Mouse (Mus musculus) CH12.LX (cell line): ENCODE measurements around the gene Slc27a2. TPM values are rescaled to one million over a fixed set of nuclear protein-coding genes. Genes with fewer than 3 reads are reported as not detected.

Source experiments
- DNase-seq: peaks from one replicate; pipeline ENCODE4 v3.0.0-alpha.2; 2013; ENCODE audit errors: extremely low read depth
- H3K27ac ChIP-seq: 2 replicates; pipeline ENCODE4 v1.5.1; 2012; ENCODE audit warnings: low read depth, mild to moderate bottlenecking, control low read depth, moderate library complexity; ENCODE audit not compliant: insufficient read depth
- H3K27me3 ChIP-seq: replicated peaks from 2 replicates; pipeline ENCODE3; 2012; ENCODE audit warnings: inconsistent platforms
- H3K36me3 ChIP-seq, 2 experiments: replicated peaks in 1 of 2; 2 replicates each; pipeline versions ENCODE3 to v1.6.1; 2012; ENCODE audit warnings: inconsistent platforms in 1 of 2, low read length in 1 of 2, mild to moderate bottlenecking in 1 of 2, mixed read lengths in 1 of 2, moderate library complexity in 1 of 2; ENCODE audit not compliant: control insufficient read depth in 1 of 2, insufficient read depth in 1 of 2
- H3K4me1 ChIP-seq, 2 experiments: 2 replicates each; pipeline ENCODE4 v1.6.1; 2012; ENCODE audit warnings: inconsistent platforms in 1 of 2, moderate library complexity in 1 of 2; ENCODE audit not compliant: insufficient read depth in 2 of 2, control insufficient read depth in 1 of 2
- H3K4me2 ChIP-seq: 2 replicates; pipeline ENCODE4 v1.6.1; 2012; ENCODE audit warnings: low read depth, mild to moderate bottlenecking, control low read depth; ENCODE audit not compliant: poor library complexity, insufficient read depth, severe bottlenecking
- H3K4me3 ChIP-seq, 3 experiments: fragments of 150-350 bp in 1 of 3; sonication (generic) in 1 of 3; replicated peaks in 1 of 3; 2 replicates each; pipeline versions ENCODE3 to v1.5.1; 2011 to 2012; ENCODE audit warnings: low read depth in 2 of 3, low read length in 2 of 3, mild to moderate bottlenecking in 2 of 3, moderate library complexity in 2 of 3, control low read depth in 1 of 3, improper control_type of control experiment in 1 of 3, inconsistent platforms in 1 of 3, mixed read lengths in 1 of 3; ENCODE audit not compliant: poor library complexity in 1 of 3
- H3K79me2 ChIP-seq: replicated peaks from 2 replicates; pipeline ENCODE4 v1.6.1; 2012; ENCODE audit warnings: mild to moderate bottlenecking, moderate library complexity; ENCODE audit not compliant: control insufficient read depth, poor library complexity, insufficient read depth, severe bottlenecking; ENCODE audit errors: extremely low read depth
- H3K9ac ChIP-seq: 2 replicates; pipeline ENCODE4 v1.6.1; 2012; ENCODE audit warnings: low read depth, mild to moderate bottlenecking, control low read depth, moderate library complexity; ENCODE audit not compliant: insufficient read depth
- H3K9me3 ChIP-seq: replicated peaks from 2 replicates; pipeline ENCODE3; 2012; ENCODE audit warnings: low read length, inconsistent platforms, mixed read lengths
- CHD1 ChIP-seq: IDR thresholded peaks from 2 replicates; pipeline ENCODE4 v1.6.1; 2012; ENCODE audit warnings: low read depth, low read length, improper control_type of control experiment, inconsistent platforms
- CTCF ChIP-seq, 2 experiments: IDR thresholded peaks in 1 of 2; conservative IDR thresholded peaks in 1 of 2; 2 replicates each; pipeline ENCODE4 v1.5.1; 2011 to 2012; ENCODE audit warnings: low read depth in 2 of 2, low read length in 2 of 2, improper control_type of control experiment in 1 of 2, inconsistent platforms in 1 of 2, mild to moderate bottlenecking in 1 of 2, moderate library complexity in 1 of 2
- ELF1 ChIP-seq: IDR thresholded peaks from 2 replicates; pipeline ENCODE4 v1.6.1; 2014; ENCODE audit warnings: low read depth, mild to moderate bottlenecking, inconsistent platforms, low read length, improper control_type of control experiment
- EP300 ChIP-seq: IDR thresholded peaks from 2 replicates; pipeline ENCODE4 v1.6.1; 2011; ENCODE audit warnings: low read length, improper control_type of control experiment
- ETS1 ChIP-seq: conservative IDR thresholded peaks from 2 replicates; pipeline ENCODE4 v1.6.1; 2012; ENCODE audit warnings: low read depth, mild to moderate bottlenecking, inconsistent platforms, low read length, improper control_type of control experiment, moderate library complexity
- IRF4 ChIP-seq: IDR thresholded peaks from 2 replicates; pipeline ENCODE4 v1.6.1; 2014; ENCODE audit warnings: low read depth, mild to moderate bottlenecking, inconsistent platforms, low read length, improper control_type of control experiment
- JUN ChIP-seq: IDR thresholded peaks from 2 replicates; pipeline ENCODE4 v1.6.1; 2011; ENCODE audit warnings: low read depth, mild to moderate bottlenecking, low read length, improper control_type of control experiment, moderate library complexity; ENCODE audit not compliant: insufficient read depth
- KAT2A ChIP-seq: IDR thresholded peaks from 2 replicates; pipeline ENCODE4 v1.6.1; 2012; ENCODE audit warnings: low read length, improper control_type of control experiment, inconsistent platforms; ENCODE audit not compliant: insufficient replicate concordance
- MAFK ChIP-seq: IDR thresholded peaks from 2 replicates; pipeline ENCODE4 v1.6.1; 2011; ENCODE audit warnings: low read length, improper control_type of control experiment; ENCODE audit not compliant: insufficient replicate concordance
- MAZ ChIP-seq: IDR thresholded peaks from 2 replicates; pipeline ENCODE4 v1.6.1; 2012; ENCODE audit warnings: low read depth, mild to moderate bottlenecking, inconsistent platforms, low read length, improper control_type of control experiment, moderate library complexity
- MXI1 ChIP-seq: IDR thresholded peaks from 2 replicates; pipeline ENCODE4 v1.6.1; 2011; ENCODE audit warnings: mild to moderate bottlenecking, low read depth, low read length, improper control_type of control experiment
- NELFE ChIP-seq: IDR thresholded peaks from 2 replicates; pipeline ENCODE4 v1.6.1; 2011; ENCODE audit warnings: low read depth, low read length, improper control_type of control experiment
- POLR2A ChIP-seq: IDR thresholded peaks from 2 replicates; pipeline ENCODE4 v1.6.1; 2011; ENCODE audit warnings: low read depth, mild to moderate bottlenecking, improper control_type of control experiment, low read length
- RAD21 ChIP-seq: IDR thresholded peaks from 2 replicates; pipeline ENCODE4 v1.6.1; 2011; ENCODE audit warnings: low read depth, mild to moderate bottlenecking, low read length, improper control_type of control experiment, moderate library complexity
- RCOR1 ChIP-seq: conservative IDR thresholded peaks from 2 replicates; pipeline ENCODE4 v1.6.1; 2012; ENCODE audit warnings: low read depth, mild to moderate bottlenecking, inconsistent platforms, low read length, improper control_type of control experiment
- SIN3A ChIP-seq: IDR thresholded peaks from 2 replicates; pipeline ENCODE4 v1.6.1; 2012; ENCODE audit warnings: low read length, improper control_type of control experiment, inconsistent platforms
- TBP ChIP-seq: conservative IDR thresholded peaks from 2 replicates; pipeline ENCODE4 v1.6.1; 2011; ENCODE audit warnings: low read depth, low read length, improper control_type of control experiment
- UBTF ChIP-seq: IDR thresholded peaks from 2 replicates; pipeline ENCODE4 v1.6.1; 2012; ENCODE audit warnings: low read depth, mild to moderate bottlenecking, inconsistent platforms, low read length, improper control_type of control experiment, moderate library complexity
- USF2 ChIP-seq: conservative IDR thresholded peaks from 2 replicates; pipeline ENCODE4 v1.6.1; 2011; ENCODE audit warnings: low read depth, low read length, improper control_type of control experiment
- ZC3H11A ChIP-seq: IDR thresholded peaks from 2 replicates; pipeline ENCODE4 v1.6.1; 2012; ENCODE audit warnings: low read depth, mild to moderate bottlenecking, inconsistent platforms, low read length, improper control_type of control experiment
- dilution Hi-C: fragments of 300-500 bp; cut with MboI; formaldehyde crosslinking; loops from 2 replicates; pipeline ENCODE4 v1.14.3; 2020; ENCODE audit warnings: low sequenced_read_pairs; ENCODE audit not compliant: extremely low pct_unique_long_range_greater_than_20kb, extremely low pct_ligation_motif_present
- in situ Hi-C: fragments of 300-500 bp; cut with MboI; formaldehyde crosslinking; loops from 3 replicates; pipeline ENCODE4 v1.14.3; 2019; ENCODE audit warnings: low sequenced_read_pairs, low pct_ligation_motif_present, low pct_unique_long_range_greater_than_20kb, mixed read lengths
- polyA plus RNA-seq: library from polyadenylated mRNA; unstranded; fragments of >175 nt; gene quantifications from 2 replicates; pipeline ENCODE4 v1.2.1, GENCODE M21; 2012; ENCODE audit warnings: low read depth; ENCODE audit not compliant: insufficient read length
- total RNA-seq, 2 experiments: library from RNA; depleted of rRNA; stranded (reverse); fragments of 300-350 nt in 1 of 2; fragments of >200 nt in 1 of 2; gene quantifications; 2 replicates each; pipeline ENCODE4 v1.2.3; 2012 to 2014

The Slc27a2 gene
- total and polyA plus RNA-seq, 3 experiments = not detected

DNA sequence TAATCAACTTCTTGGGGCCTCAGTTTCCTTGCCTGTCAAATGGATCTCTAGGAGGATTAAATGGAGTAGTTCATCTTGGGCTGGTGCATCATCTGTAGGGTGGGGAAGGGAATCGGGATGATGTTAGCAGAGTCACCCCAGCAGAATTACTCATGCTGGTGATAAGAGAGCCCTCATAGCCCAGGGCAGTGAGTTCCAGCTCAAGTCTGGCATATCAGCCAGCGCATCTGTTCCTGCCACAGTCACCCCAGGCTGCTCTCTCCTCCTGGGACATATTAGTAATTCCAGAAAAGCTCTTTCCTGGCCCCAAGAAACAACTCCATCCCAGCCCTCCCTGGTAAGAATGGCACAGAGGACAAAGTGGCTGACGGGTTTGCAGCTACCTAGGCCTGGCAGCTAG, 63.1 kb downstream of the Slc27a2 start:
- no peak overlapping the region for H3K27ac ChIP-seq
- in situ Hi-C loops (no loop called here), dilution Hi-C loops (no loop called here)
- H3K9ac ChIP-seq = no peak overlapping the region
- H3K79me2 ChIP-seq = no peaks in the 10 kb centered on the region
- H3K9me3 ChIP-seq = no peaks in the 10 kb centered on the region
- DNase-seq = no peak
- TF ChIP-seq NELFE (no peak), KAT2A (no peak), MAZ (no peak), POLR2A (no peak), ETS1 (no peak), CHD1 (no peak), JUN (no peak), RAD21 (no peak), EP300 (no peak), TBP (no peak), IRF4 (no peak), RCOR1 (no peak), SIN3A (no peak), ZC3H11A (no peak), USF2 (no peak), MXI1 (no peak), ELF1 (no peak)
- H3K4me2 ChIP-seq = no peak overlapping the region
- no peaks in the 10 kb centered on the region; a peak in 1 of 4 replicates for H3K4me1 ChIP-seq
- H3K27me3 ChIP-seq = no peaks in the 10 kb centered on the region
- H3K4me3 ChIP-seq = no peak overlapping the region
- H3K36me3 ChIP-seq = no peaks in the 10 kb centered on the region

DNA sequence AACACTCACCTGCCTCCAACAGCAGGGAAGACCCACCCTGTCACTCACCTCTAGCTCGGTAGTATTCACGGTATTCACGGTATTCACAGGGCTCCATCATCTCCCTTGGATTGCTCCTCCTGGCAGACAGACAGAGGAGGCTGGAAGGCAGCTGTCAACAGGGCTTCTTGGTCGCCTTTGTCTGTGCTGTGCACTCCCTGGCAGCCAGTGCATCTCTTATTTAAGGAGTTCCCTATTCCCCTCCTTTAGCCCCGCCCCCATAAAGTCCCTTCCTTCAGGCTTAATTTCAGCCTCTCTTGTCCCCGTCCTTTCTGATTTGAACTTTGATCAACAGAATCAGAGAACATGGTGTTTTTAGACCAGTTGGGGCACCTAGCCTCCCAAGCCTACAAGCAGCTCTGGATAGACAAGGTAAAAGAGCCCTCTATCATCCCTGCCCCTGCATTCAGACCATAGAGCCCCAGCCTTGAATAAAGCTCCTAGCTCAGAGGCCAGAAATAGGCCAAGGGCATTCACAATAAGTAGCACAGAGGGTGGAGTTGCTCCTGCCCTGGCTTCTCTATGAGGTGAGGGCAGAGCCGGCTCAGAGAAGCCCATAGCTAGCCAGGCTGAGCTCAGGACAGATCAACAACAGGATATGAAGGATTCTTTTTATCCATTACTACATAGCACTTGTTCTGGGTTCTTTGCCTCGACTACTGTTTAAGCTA, 66.4 kb downstream of the Slc27a2 start:
- no peaks in the 10 kb centered on the region for H3K79me2 ChIP-seq
- in situ Hi-C loops = no loop called here
- no peaks in the 10 kb centered on the region; a peak in 1 of 4 replicates for H3K4me1 ChIP-seq
- H3K27ac ChIP-seq = no peak overlapping the region
- no peak overlapping the region for H3K4me3 ChIP-seq
- H3K4me2 ChIP-seq = no peak overlapping the region
- H3K9ac ChIP-seq = no peak overlapping the region
- no peaks in the 10 kb centered on the region for H3K27me3 ChIP-seq
- DNase-seq = no peak
- TF ChIP-seq CTCF (conservative IDR thresholded peaks at IDR 0.05 in 1 of 2, IDR thresholded peaks at IDR 0.05 in 1 of 2; ENCODE audit: low read depth in 2 of 2, low read length in 2 of 2) (no peak), UBTF (no peak), MAFK (no peak), IRF4 (no peak)
- H3K9me3 ChIP-seq = no peaks in the 10 kb centered on the region
- no peaks in the 10 kb centered on the region for H3K36me3 ChIP-seq
- dilution Hi-C loops = no loop called here
